Mouse (Mus musculus) megakaryocyte, embryonic 14.5 days (primary cell): Measurements from ENCODE around the gene Tango2. TPM values are rescaled to one million over a fixed set of nuclear protein-coding genes. Genes with fewer than 3 reads are reported as not detected.
"Not testable (repeated sequence)": the region's sequence is repeated elsewhere in the genome, so short reads cannot be mapped to it uniquely, and the experiment has no call there.

Experiments used
- H3K27me3 ChIP-seq: replicated peaks from 2 replicates; pipeline ENCODE3; 2012; ENCODE audit warnings: inconsistent platforms
- H3K36me3 ChIP-seq: replicated peaks from 2 replicates; pipeline ENCODE3; 2012; ENCODE audit warnings: low read length, inconsistent platforms, mixed read lengths
- H3K4me1 ChIP-seq: 2 replicates; pipeline ENCODE4 v1.6.1; 2012; ENCODE audit warnings: inconsistent platforms
- H3K4me3 ChIP-seq: replicated peaks from 2 replicates; pipeline ENCODE3; 2012; ENCODE audit warnings: moderate library complexity, mild to moderate bottlenecking, inconsistent platforms
- H3K9me3 ChIP-seq: 2 replicates; pipeline ENCODE4 v1.6.1; 2012; ENCODE audit warnings: inconsistent platforms
- FLI1 ChIP-seq: IDR thresholded peaks from 2 replicates; pipeline ENCODE4 v1.6.1; 2012; ENCODE audit warnings: low read length, inconsistent platforms, mixed read lengths
- GATA1 ChIP-seq: IDR thresholded peaks from 3 replicates; pipeline ENCODE4 v1.6.1; 2012; ENCODE audit warnings: mixed read lengths, low read length, inconsistent platforms, borderline replicate concordance
- polyA plus RNA-seq: library from polyadenylated mRNA; stranded (reverse); fragments of >175 nt; gene quantifications from 2 replicates; pipeline ENCODE4 v1.2.3, GENCODE M21; 2012; ENCODE audit warnings: low replicate concordance; ENCODE audit not compliant: insufficient read depth

The Tango2 gene
- polyA plus RNA-seq, 1 experiment = 33.0 TPM

DNA sequence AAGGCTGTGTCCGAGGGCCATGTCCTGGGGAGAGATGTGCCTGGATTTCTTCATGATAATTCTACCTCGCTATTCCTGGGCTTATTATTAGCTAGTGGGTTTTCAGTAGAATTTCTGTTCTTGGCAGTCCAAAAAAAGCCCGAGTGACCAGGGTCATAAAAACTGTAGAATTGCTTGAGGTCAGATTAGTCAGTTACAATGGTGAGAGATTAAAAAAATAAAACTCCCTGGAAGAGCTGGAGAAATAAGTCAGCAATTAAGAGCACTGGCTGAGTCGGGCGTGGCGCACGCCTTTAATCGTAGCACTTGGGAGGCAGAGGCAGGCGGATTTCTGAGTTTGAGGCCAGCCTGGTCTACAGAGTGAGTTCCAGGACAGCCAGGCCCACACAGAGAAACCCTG lies 20.0 kb downstream of the Tango2 start:
- H3K36me3 ChIP-seq = peaks cover 91% of the 10 kb centered on the region
- H3K9me3 ChIP-seq = no peaks in the 10 kb centered on the region
- H3K4me1 ChIP-seq = peaks cover 52% of the 10 kb centered on the region
- no peaks in the 10 kb centered on the region for H3K27me3 ChIP-seq
- TF ChIP-seq GATA1 (no peak), FLI1 (no peak)
- H3K4me3 ChIP-seq = no peak overlapping the region

- Histone ChIP-seq H3K27me3 (no peaks in the 10 kb centered on the region), H3K4me3 (no peak overlapping the region), H3K9me3 (no peaks in the 10 kb centered on the region), H3K36me3 (peaks cover 92% of the 10 kb centered on the region), H3K4me1 (peaks cover 49% of the 10 kb centered on the region)
- no peak for TF ChIP-seq GATA1
- no peak for TF ChIP-seq FLI1
These were observed 22.2 kb downstream of the Tango2 start for GRCm38 (mm10) chr16:18325741-18326140.

GRCm38 (mm10) chr16:18324031-18324430 lies 23.9 kb downstream of the Tango2 start:
- H3K27me3 ChIP-seq = no peaks in the 10 kb centered on the region
- H3K36me3 ChIP-seq = peaks cover 91% of the 10 kb centered on the region
- no peaks in the 10 kb centered on the region for H3K9me3 ChIP-seq
- H3K4me1 ChIP-seq = peaks cover 32% of the 10 kb centered on the region
- TF ChIP-seq FLI1 (no peak), GATA1 (no peak)
- H3K4me3 ChIP-seq = no peak overlapping the region

DNA sequence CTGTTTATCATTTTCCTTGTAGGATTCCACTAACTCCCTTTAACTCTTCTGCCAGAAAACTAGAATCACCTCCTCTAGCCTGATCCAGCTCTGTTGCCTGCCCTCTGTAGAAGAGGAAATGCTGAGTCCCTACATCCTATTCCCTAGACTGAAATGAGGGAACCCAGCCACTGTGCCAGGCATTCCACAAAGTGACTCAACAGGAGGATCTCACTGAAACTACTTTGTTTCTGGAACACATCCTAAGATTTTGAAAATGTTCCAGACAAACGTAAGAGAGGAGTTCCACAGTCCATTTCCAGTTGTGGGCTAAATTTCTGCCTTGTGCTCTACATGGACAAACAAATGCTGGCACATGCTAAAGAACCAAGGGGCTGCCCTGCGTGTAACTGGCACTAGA lies 24.4 kb downstream of the Tango2 start:
- H3K9me3 ChIP-seq = no peaks in the 10 kb centered on the region
- H3K4me1 ChIP-seq = peaks cover 27% of the 10 kb centered on the region
- peaks cover 91% of the 10 kb centered on the region for H3K36me3 ChIP-seq
- no peaks in the 10 kb centered on the region for H3K27me3 ChIP-seq
- TF ChIP-seq FLI1 (no peak), GATA1 (no peak)
- H3K4me3 ChIP-seq = no peak overlapping the region

DNA sequence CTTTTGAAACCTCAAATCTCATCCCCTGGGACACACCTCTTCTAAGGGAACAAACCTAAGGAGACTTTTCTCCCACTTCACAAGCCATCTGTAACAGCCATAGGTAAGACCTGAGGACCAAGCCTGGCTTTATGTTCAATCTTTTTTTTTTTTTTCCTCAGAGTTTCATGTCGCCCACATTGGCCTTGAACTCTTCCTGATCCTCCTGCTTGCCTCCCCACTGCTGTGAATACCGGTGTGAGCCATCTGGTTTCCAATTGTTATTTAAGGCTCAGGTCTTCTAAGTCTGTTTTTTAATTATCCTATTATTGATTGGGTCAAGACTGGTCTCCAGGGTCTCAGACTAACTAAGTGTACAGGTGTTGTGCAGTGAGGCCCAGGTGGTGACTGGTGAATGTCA lies 26.5 kb downstream of the Tango2 start:
- Histone ChIP-seq H3K4me3 (no peak overlapping the region), H3K36me3 (peaks cover 95% of the 10 kb centered on the region), H3K4me1 (peaks cover 15% of the 10 kb centered on the region; the same call in 1 of the 2 replicates), H3K27me3 (no peaks in the 10 kb centered on the region), H3K9me3 (no peaks in the 10 kb centered on the region)
- TF ChIP-seq FLI1 = no peak
- TF ChIP-seq GATA1 = no peak

- peaks cover 90% of the 10 kb centered on the region for H3K36me3 ChIP-seq
- peaks cover 8% of the 10 kb centered on the region; the same call in 1 of the 2 replicates for H3K4me1 ChIP-seq
- no peaks in the 10 kb centered on the region for H3K9me3 ChIP-seq
- no peak overlapping the region for H3K4me3 ChIP-seq
- TF ChIP-seq GATA1 (no peak), FLI1 (no peak)
- H3K27me3 ChIP-seq = no peaks in the 10 kb centered on the region
These were observed 28.9 kb downstream of the Tango2 start for GRCm38 (mm10) chr16:18318992-18319391.

GRCm38 (mm10) chr16:18308159-18308558 lies 39.7 kb downstream of the Tango2 start:
- H3K4me1 ChIP-seq = peaks cover 28% of the 10 kb centered on the region
- H3K9me3 ChIP-seq = no peaks in the 10 kb centered on the region
- no peak overlapping the region for H3K4me3 ChIP-seq
- H3K36me3 ChIP-seq = peaks cover 94% of the 10 kb centered on the region
- no peaks in the 10 kb centered on the region for H3K27me3 ChIP-seq
- TF ChIP-seq GATA1 (no peak), FLI1 (no peak)

- peak overlapping the region; percentile 86 for H3K4me3 ChIP-seq
- peaks cover 22% of the 10 kb centered on the region for H3K36me3 ChIP-seq
These were observed 58.3 kb downstream of the Tango2 start for GRCm38 (mm10) chr16:18289614-18290013.

GRCm38 (mm10) chr16:18289067-18289588 lies 58.8 kb downstream of the Tango2 start, which contains the start of gene Dgcr8:
Gene Dgcr8, minus strand, starts transcription at chr16:18289246.
- Histone ChIP-seq H3K36me3 (peaks cover 26% of the 10 kb centered on the region), H3K27me3 (no peaks in the 10 kb centered on the region), H3K4me1 (peaks cover 38% of the 10 kb centered on the region), H3K4me3 (peak within 1 kb of the TSS; percentile 95), H3K9me3 (no peaks in the 10 kb centered on the region)
- TF ChIP-seq FLI1 (no peak), GATA1 (no peak)

More at GRCm38 (mm10) chr16:18289614-18290013, 58.3 kb downstream of the Tango2 start:
- H3K9me3 ChIP-seq, H3K27me3 ChIP-seq: not testable (repeated sequence)
- H3K4me1 ChIP-seq = peaks cover 38% of the 10 kb centered on the region

- Histone ChIP-seq H3K27me3 (no peaks in the 10 kb centered on the region), H3K36me3 (peaks cover 31% of the 10 kb centered on the region), H3K4me3 (peak overlapping the region; percentile 95), H3K9me3 (no peaks in the 10 kb centered on the region), H3K4me1 (peaks cover 43% of the 10 kb centered on the region)
- TF ChIP-seq GATA1 = no peak
- TF ChIP-seq FLI1 = no peak
These were observed 59.3 kb downstream of the Tango2 start for GRCm38 (mm10) chr16:18288581-18289061.
